9 mouse cellular contexts compared by ENCODE assay signal in genomic region chr7:127129638-127130037, GRCm38 (mm10). TPM values are rescaled to one million over a fixed set of nuclear protein-coding genes. Genes with fewer than 3 reads are reported as not detected.
DNase-seq lines count a peak whose midpoint lies in the region; ATAC-seq lines count a peak whose summit lies in the region.
"Had no signal": no experiment of that assay in that cellular context is flagged by ENCODE, and none has a peak within 500 bp of the region (broad histone marks: within the 10 kb centered on the region; RNA-seq: fewer than 3 reads in every experiment).

No protein-coding gene starts in this region.

- H3K27me3 ChIP-seq in forebrain, embryonic 14.5 days (replicated peaks; ENCODE audit: control insufficient read depth, insufficient read depth, low read length): no peaks in the 10 kb centered on the region
- H3K27me3 ChIP-seq in forebrain, embryonic 11.5 days (ENCODE audit: control insufficient read depth, insufficient read depth, low read length): no peaks in the 10 kb centered on the region
- H3K27me3 ChIP-seq in neural tube, embryonic 11.5 days (ENCODE audit: control insufficient read depth, insufficient read depth, low read length): no peaks in the 10 kb centered on the region

- peak; percentile 55; the same call in 1 of the 2 replicates for ATAC-seq in forebrain, embryonic 14.5 days
- no peak for ATAC-seq in forebrain, embryonic 11.5 days (replicated peaks; ENCODE audit: low FRiP score)
- no peak for ATAC-seq in neural tube, embryonic 11.5 days (ENCODE audit: insufficient read depth, low FRiP score, low TSS enrichment)
- peak; percentile 54; the same call in 1 of the 2 replicates for ATAC-seq in neutrophil, adult 5-6 weeks (ENCODE audit: extremely low read depth, insufficient number of reproducible peaks, low FRiP score, poor library complexity, severe bottlenecking)

- H3K9ac ChIP-seq in forebrain, embryonic 14.5 days (ENCODE audit: low read length): no peak overlapping the region
- H3K9ac ChIP-seq in forebrain, embryonic 11.5 days (ENCODE audit: low read length): no peak overlapping the region
- no peak overlapping the region for H3K9ac ChIP-seq in neural tube, embryonic 11.5 days (ENCODE audit: low read length)
- H3K9ac ChIP-seq: limb, embryonic 12.5 days had no signal

- no peak overlapping the region for H3K4me3 ChIP-seq in forebrain, embryonic 14.5 days (ENCODE audit: low read depth, low read length)
- H3K4me3 ChIP-seq in forebrain, embryonic 11.5 days (ENCODE audit: low read depth, low read length): no peak overlapping the region
- H3K4me3 ChIP-seq in neural tube, embryonic 11.5 days (ENCODE audit: low read depth, low read length): no peak overlapping the region
- H3K4me3 ChIP-seq: limb, embryonic 12.5 days had no signal

- no peaks in the 10 kb centered on the region for H3K4me1 ChIP-seq in forebrain, embryonic 14.5 days (ENCODE audit: control insufficient read depth, insufficient read depth, low read length)
- no peaks in the 10 kb centered on the region for H3K4me1 ChIP-seq in forebrain, embryonic 11.5 days (replicated peaks; ENCODE audit: control insufficient read depth, insufficient read depth, low read length)
- H3K4me1 ChIP-seq in neural tube, embryonic 11.5 days (ENCODE audit: control insufficient read depth, insufficient read depth, low read length): no peaks in the 10 kb centered on the region
- H3K4me1 ChIP-seq: limb, embryonic 12.5 days had no signal

- H3K27ac ChIP-seq in forebrain, embryonic 14.5 days (ENCODE audit: low read depth, low read length): no peak overlapping the region
- no peak overlapping the region for H3K27ac ChIP-seq in forebrain, embryonic 11.5 days (ENCODE audit: low read depth, low read length)
- H3K27ac ChIP-seq in neural tube, embryonic 11.5 days (ENCODE audit: low read depth, low read length): no peak overlapping the region
- H3K27ac ChIP-seq: limb, embryonic 12.5 days had no signal

- no peaks in the 10 kb centered on the region for H3K36me3 ChIP-seq in forebrain, embryonic 14.5 days (ENCODE audit: control insufficient read depth, insufficient read depth, low read length)
- H3K36me3 ChIP-seq in forebrain, embryonic 11.5 days (ENCODE audit: control insufficient read depth, insufficient read depth, low read length): no peaks in the 10 kb centered on the region
- no peaks in the 10 kb centered on the region for H3K36me3 ChIP-seq in neural tube, embryonic 11.5 days (ENCODE audit: control insufficient read depth, insufficient read depth, low read length)
- H3K36me3 ChIP-seq: limb, embryonic 12.5 days had no signal

- WGBS in forebrain, embryonic 14.5 days: 10% methylated on average over 4 of the region's 4 CpGs
- WGBS in forebrain, embryonic 11.5 days: 21% methylated on average over 4 of the region's 4 CpGs
- WGBS in neural tube, embryonic 11.5 days: 25% methylated on average over 4 of the region's 4 CpGs

- peak; percentile 67 for DNase-seq in forebrain, embryonic 14.5 days (ENCODE audit: low spot score)
- DNase-seq in forebrain, embryonic 11.5 days (ENCODE audit: low spot score): no peak
- DNase-seq in neural tube, embryonic 11.5 days (ENCODE audit: low spot score): peak; percentile 36
- no peak for DNase-seq in neural tube, embryonic 10.5 days (ENCODE audit: extremely low spot score, low spot score)
- DNase-seq in cerebellum, postnatal 36 days: peak; percentile 50 to 51
- DNase-seq in layer of hippocampus, adult 8-10 months (ENCODE audit: low spot score in 2 of 2): peak; percentile 71
- DNase-seq in urinary bladder, postnatal 4 days (ENCODE audit: low spot score in 2 of 2): no peak

- H3K9me3 ChIP-seq in forebrain, embryonic 14.5 days (replicated peaks; ENCODE audit: control insufficient read depth, low read length): no peaks in the 10 kb centered on the region
- H3K9me3 ChIP-seq in forebrain, embryonic 11.5 days (ENCODE audit: control insufficient read depth, low read length): no peaks in the 10 kb centered on the region
- no peaks in the 10 kb centered on the region for H3K9me3 ChIP-seq in neural tube, embryonic 11.5 days (ENCODE audit: control insufficient read depth, low read length)

- no peak overlapping the region for H3K4me2 ChIP-seq in forebrain, embryonic 14.5 days (ENCODE audit: low read length)
- no peak overlapping the region for H3K4me2 ChIP-seq in forebrain, embryonic 11.5 days (ENCODE audit: low read depth, low read length, severe bottlenecking)
- no peak overlapping the region for H3K4me2 ChIP-seq in neural tube, embryonic 11.5 days (ENCODE audit: low read depth)
- H3K4me2 ChIP-seq: limb, embryonic 12.5 days had no signal

RNA-seq across cellular contexts. Expression of gene Qprt, which starts 7.6 kb away (rescaled TPM):
- 0.66 and 0.91 TPM in 2 replicates for polyA plus RNA-seq in forebrain, embryonic 14.5 days (2014; fragmentation: Nextera tagmentation; extraction: Ambion mirVana)
- 5.4 and 5.5 TPM in 2 replicates for polyA plus RNA-seq in forebrain, embryonic 11.5 days (2014; fragmentation: Nextera tagmentation; extraction: Ambion mirVana)
- polyA plus RNA-seq in neural tube, embryonic 11.5 days (2014; fragmentation: Nextera tagmentation; extraction: Ambion mirVana): 1.8 and 2.0 TPM in 2 replicates
- 1 to 10 TPM in 1 of 4 experiments, under 1 TPM in 3; 0.22 to 1.1 (median 0.53) TPM for total RNA-seq in layer of hippocampus, adult 8-10 months (2022)
- total RNA-seq in neutrophil, adult 5-6 weeks (2017): 1.4 and 3.8 TPM in 2 replicates

RNA-seq across cellular contexts. Expression of gene Spn, which starts 8.0 kb away (rescaled TPM):
- not detected in 2 replicates for polyA plus RNA-seq in forebrain, embryonic 14.5 days (2014; fragmentation: Nextera tagmentation; extraction: Ambion mirVana)
- 0.11 and 0.12 TPM in 2 replicates for polyA plus RNA-seq in forebrain, embryonic 11.5 days (2014; fragmentation: Nextera tagmentation; extraction: Ambion mirVana)
- 0.27 TPM in 1 of 2 replicates, not detected in the other for polyA plus RNA-seq in neural tube, embryonic 11.5 days (2014; fragmentation: Nextera tagmentation; extraction: Ambion mirVana)
- under 1 TPM; 0.29 to 0.68 (median 0.46) TPM for total RNA-seq in layer of hippocampus, adult 8-10 months (2022)
- total RNA-seq in neutrophil, adult 5-6 weeks (2017): 66.1 and 71.7 TPM in 2 replicates
- polyA plus RNA-seq: limb, embryonic 12.5 days had no signal

RNA-seq across cellular contexts. Expression of gene AI467606, which starts 38.5 kb away (rescaled TPM):
- 1.5 and 2.2 TPM in 2 replicates for polyA plus RNA-seq in forebrain, embryonic 14.5 days (2014; fragmentation: Nextera tagmentation; extraction: Ambion mirVana)
- polyA plus RNA-seq in forebrain, embryonic 11.5 days (2014; fragmentation: Nextera tagmentation; extraction: Ambion mirVana): 0.47 and 0.85 TPM in 2 replicates
- polyA plus RNA-seq in neural tube, embryonic 11.5 days (2014; fragmentation: Nextera tagmentation; extraction: Ambion mirVana): 1.0 and 1.1 TPM in 2 replicates
- 1 to 10 TPM; 1.2 to 3.7 (median 2.3) TPM for total RNA-seq in layer of hippocampus, adult 8-10 months (2022)
- 156 and 166 TPM in 2 replicates for total RNA-seq in neutrophil, adult 5-6 weeks (2017)

RNA-seq across cellular contexts. Expression of gene Zg16, which starts 42.5 kb away (rescaled TPM):
- not detected in 2 replicates for polyA plus RNA-seq in forebrain, embryonic 14.5 days (2014; fragmentation: Nextera tagmentation; extraction: Ambion mirVana)
- not detected in 2 replicates for polyA plus RNA-seq in forebrain, embryonic 11.5 days (2014; fragmentation: Nextera tagmentation; extraction: Ambion mirVana)
- polyA plus RNA-seq in neural tube, embryonic 11.5 days (2014; fragmentation: Nextera tagmentation; extraction: Ambion mirVana): not detected in 2 replicates
- total RNA-seq in layer of hippocampus, adult 8-10 months (2022): not detected
- total RNA-seq in neutrophil, adult 5-6 weeks (2017): 2.1 TPM in 1 of 2 replicates, not detected in the other
- polyA plus RNA-seq: limb, embryonic 12.5 days had no signal

Comparison
In these comparisons a context has a peak if more than half of its experiments do, and no peak if none do; other contexts are left out.
1. ATAC-seq: peak in forebrain, embryonic 14.5 days (single experiment) and neutrophil, adult 5-6 weeks (single experiment); none in forebrain, embryonic 11.5 days (single experiment) and neural tube, embryonic 11.5 days (single experiment).
2. DNase-seq: peak in forebrain, embryonic 14.5 days (single experiment), neural tube, embryonic 11.5 days (single experiment), cerebellum, postnatal 36 days (2 of 2) and layer of hippocampus, adult 8-10 months (2 of 2); none in forebrain, embryonic 11.5 days (single experiment), neural tube, embryonic 10.5 days (single experiment) and urinary bladder, postnatal 4 days (0 of 2).